Mouse (Mus musculus) MEL (cell line): ENCODE measurements around the gene Pigp. TPM values are rescaled to one million over a fixed set of nuclear protein-coding genes. Genes with fewer than 3 reads are reported as not detected.
A peak's percentile ranks its signal among the peaks of the same experiment; 100 is the strongest.

Experiments
- DNase-seq: peaks from one replicate; pipeline ENCODE4 v3.0.0; 2011; ENCODE audit warnings: low read depth, low spot score
- H3K27ac ChIP-seq: 2 replicates; pipeline ENCODE4 v1.5.1; 2012; ENCODE audit warnings: low read depth, mild to moderate bottlenecking, control low read depth, low read length, moderate library complexity; ENCODE audit not compliant: control insufficient read depth
- H3K27me3 ChIP-seq, 2 experiments: fragments of 150-350 bp in 1 of 2; sonication (generic) in 1 of 2; 2 replicates each; pipeline ENCODE4 v1.6.1; 2012; ENCODE audit warnings: low read length in 2 of 2, mild to moderate bottlenecking in 2 of 2, improper control_type of control experiment in 1 of 2, moderate library complexity in 1 of 2; ENCODE audit not compliant: insufficient read depth in 2 of 2, control insufficient read depth in 1 of 2
- H3K36me3 ChIP-seq, 2 experiments: 2 replicates each; pipeline ENCODE4 v1.6.1; 2012 to 2014; ENCODE audit warnings: low read length in 2 of 2, improper control_type of control experiment in 1 of 2, inconsistent platforms in 1 of 2, mild to moderate bottlenecking in 1 of 2; ENCODE audit not compliant: insufficient read depth in 2 of 2, control insufficient read depth in 1 of 2
- H3K4me1 ChIP-seq, 2 experiments: fragments of 150-350 bp in 1 of 2; sonication (generic) in 1 of 2; 2 replicates each; pipeline ENCODE4 v1.6.1; 2012; ENCODE audit warnings: low read length in 2 of 2, improper control_type of control experiment in 1 of 2, mild to moderate bottlenecking in 1 of 2; ENCODE audit not compliant: insufficient read depth in 2 of 2, control insufficient read depth in 1 of 2
- H3K4me3 ChIP-seq, 2 experiments: fragments of 150-350 bp in 1 of 2; sonication (generic) in 1 of 2; 2 replicates each; pipeline ENCODE4 v1.5.1; 2012; ENCODE audit warnings: low read depth in 2 of 2, low read length in 2 of 2, mild to moderate bottlenecking in 2 of 2, moderate library complexity in 2 of 2, control low read depth in 1 of 2, improper control_type of control experiment in 1 of 2; ENCODE audit not compliant: control insufficient read depth in 1 of 2, insufficient read depth in 1 of 2
- H3K79me2 ChIP-seq: 2 replicates; pipeline ENCODE4 v1.6.1; 2012; ENCODE audit warnings: mild to moderate bottlenecking, low read length, moderate library complexity; ENCODE audit not compliant: control insufficient read depth, poor library complexity, insufficient read depth
- H3K9ac ChIP-seq: 2 replicates; pipeline ENCODE4 v1.6.1; 2012; ENCODE audit warnings: low read depth, mild to moderate bottlenecking, control low read depth, low read length, moderate library complexity; ENCODE audit not compliant: control insufficient read depth, poor library complexity, severe bottlenecking
- H3K9me3 ChIP-seq: fragments of 150-350 bp; sonication (generic); replicated peaks from 2 replicates; pipeline ENCODE4 v1.6.1; 2012; ENCODE audit warnings: mild to moderate bottlenecking, low read length, improper control_type of control experiment, moderate library complexity; ENCODE audit not compliant: insufficient read depth
- BHLHE40 ChIP-seq: IDR thresholded peaks from 2 replicates; pipeline ENCODE4 v1.6.1; 2012; ENCODE audit warnings: low read depth, mild to moderate bottlenecking, inconsistent platforms, low read length, improper control_type of control experiment, borderline replicate concordance
- CTCF ChIP-seq, 3 experiments: IDR thresholded peaks in 2 of 3; conservative IDR thresholded peaks in 1 of 3; 2 replicates each; pipeline ENCODE4 v1.5.1; 2011 to 2012; ENCODE audit warnings: low read length in 3 of 3, low read depth in 2 of 3, mild to moderate bottlenecking in 2 of 3, improper control_type of control experiment in 1 of 3, inconsistent platforms in 1 of 3, mixed read lengths in 1 of 3, moderate library complexity in 1 of 3; ENCODE audit not compliant: control insufficient read depth in 1 of 3, insufficient read depth in 1 of 3, poor library complexity in 1 of 3, severe bottlenecking in 1 of 3
- E2F4 ChIP-seq: IDR thresholded peaks from 2 replicates; pipeline ENCODE4 v1.6.1; 2011; ENCODE audit warnings: low read depth, low read length, improper control_type of control experiment, borderline replicate concordance
- ELF1 ChIP-seq: IDR thresholded peaks from 2 replicates; pipeline ENCODE4 v1.6.1; 2014; ENCODE audit warnings: low read depth, mild to moderate bottlenecking, inconsistent platforms, low read length, improper control_type of control experiment, moderate library complexity
- EP300 ChIP-seq, 2 experiments: IDR thresholded peaks; 2 replicates each; pipeline ENCODE4 v1.6.1; 2011; ENCODE audit warnings: improper control_type of control experiment in 2 of 2, low read length in 2 of 2, low read depth in 1 of 2, mild to moderate bottlenecking in 1 of 2
- GABPA ChIP-seq: IDR thresholded peaks from 2 replicates; pipeline ENCODE4 v1.6.1; 2012; ENCODE audit warnings: low read depth, mild to moderate bottlenecking, inconsistent platforms, low read length, improper control_type of control experiment, moderate library complexity
- HCFC1 ChIP-seq: IDR thresholded peaks from 2 replicates; pipeline ENCODE4 v1.6.1; 2012; ENCODE audit warnings: low read depth, mild to moderate bottlenecking, inconsistent platforms, low read length, improper control_type of control experiment, moderate library complexity
- KAT2A ChIP-seq: conservative IDR thresholded peaks from 2 replicates; pipeline ENCODE4 v1.6.1; 2012; ENCODE audit warnings: low read depth, low read length, improper control_type of control experiment, inconsistent platforms
- MAFK ChIP-seq: IDR thresholded peaks from 2 replicates; pipeline ENCODE4 v1.6.1; 2011; ENCODE audit warnings: low read depth, mild to moderate bottlenecking, low read length, improper control_type of control experiment, borderline replicate concordance
- MAX ChIP-seq: IDR thresholded peaks from 2 replicates; pipeline ENCODE4 v1.6.1; 2011; ENCODE audit warnings: low read length, improper control_type of control experiment
- MAZ ChIP-seq: IDR thresholded peaks from 2 replicates; pipeline ENCODE4 v1.6.1; 2012; ENCODE audit warnings: low read depth, mild to moderate bottlenecking, inconsistent platforms, low read length, improper control_type of control experiment
- MEF2A ChIP-seq: IDR thresholded peaks from 2 replicates; pipeline ENCODE4 v1.6.1; 2014; ENCODE audit warnings: low read depth, mild to moderate bottlenecking, inconsistent platforms, low read length, improper control_type of control experiment; ENCODE audit not compliant: poor library complexity, insufficient replicate concordance, severe bottlenecking; ENCODE audit errors: extremely low read depth
- MXI1 ChIP-seq: IDR thresholded peaks from 2 replicates; pipeline ENCODE4 v1.6.1; 2011; ENCODE audit warnings: mild to moderate bottlenecking, low read depth, low read length, improper control_type of control experiment
- MYC ChIP-seq: IDR thresholded peaks from 2 replicates; pipeline ENCODE4 v1.6.1; 2011; ENCODE audit warnings: low read depth, mild to moderate bottlenecking, low read length, improper control_type of control experiment, moderate library complexity
- NELFE ChIP-seq: IDR thresholded peaks from 2 replicates; pipeline ENCODE4 v1.6.1; 2011; ENCODE audit warnings: low read depth, low read length, improper control_type of control experiment
- NRF1 ChIP-seq: IDR thresholded peaks from 2 replicates; pipeline ENCODE4 v1.6.1; 2014; ENCODE audit warnings: low read depth, mild to moderate bottlenecking, inconsistent platforms, low read length, improper control_type of control experiment, moderate library complexity; ENCODE audit not compliant: poor library complexity, insufficient read depth, severe bottlenecking
- POLR2A ChIP-seq, 2 experiments: IDR thresholded peaks; 2 replicates each; pipeline ENCODE4 v1.6.1; 2011 to 2012; ENCODE audit warnings: low read length in 2 of 2, mild to moderate bottlenecking in 2 of 2, control low read depth in 1 of 2, improper control_type of control experiment in 1 of 2, low read depth in 1 of 2, moderate library complexity in 1 of 2; ENCODE audit not compliant: control insufficient read depth in 1 of 2, insufficient read depth in 1 of 2, poor library complexity in 1 of 2
- POLR2AphosphoS2 ChIP-seq: IDR thresholded peaks from 2 replicates; pipeline ENCODE4 v1.6.1; 2011; ENCODE audit warnings: low read length, improper control_type of control experiment
- POLR2AphosphoS5 ChIP-seq: IDR thresholded peaks from 2 replicates; pipeline ENCODE4 v1.6.1; 2012; ENCODE audit warnings: low read depth, borderline replicate concordance, mild to moderate bottlenecking, inconsistent platforms, low read length, moderate library complexity, mixed read lengths
- SIN3A ChIP-seq: IDR thresholded peaks from 2 replicates; pipeline ENCODE4 v1.6.1; 2012; ENCODE audit warnings: low read length, improper control_type of control experiment, inconsistent platforms
- SMC3 ChIP-seq: IDR thresholded peaks from 2 replicates; pipeline ENCODE4 v1.6.1; 2011; ENCODE audit warnings: low read depth, low read length, improper control_type of control experiment
- TBP ChIP-seq: IDR thresholded peaks from 2 replicates; pipeline ENCODE4 v1.8.0; 2011; ENCODE audit warnings: low read depth, low read length, improper control_type of control experiment
- TCF12 ChIP-seq: IDR thresholded peaks from 2 replicates; pipeline ENCODE4 v1.6.1; 2014; ENCODE audit warnings: low read depth, mild to moderate bottlenecking, inconsistent platforms, low read length, improper control_type of control experiment, moderate library complexity
- UBTF ChIP-seq: IDR thresholded peaks from 2 replicates; pipeline ENCODE4 v1.6.1; 2012; ENCODE audit warnings: low read depth, mild to moderate bottlenecking, inconsistent platforms, low read length, improper control_type of control experiment, moderate library complexity, borderline replicate concordance; ENCODE audit not compliant: insufficient read depth
- USF1 ChIP-seq: IDR thresholded peaks from 2 replicates; pipeline ENCODE4 v1.6.1; 2014; ENCODE audit warnings: low read depth, mild to moderate bottlenecking, inconsistent platforms, low read length, improper control_type of control experiment, moderate library complexity
- USF2 ChIP-seq, 2 experiments: IDR thresholded peaks; 2 replicates each; pipeline ENCODE4 v1.6.1; 2011 to 2012; ENCODE audit warnings: improper control_type of control experiment in 2 of 2, low read length in 2 of 2, borderline replicate concordance in 1 of 2, inconsistent platforms in 1 of 2, low read depth in 1 of 2, mild to moderate bottlenecking in 1 of 2; ENCODE audit not compliant: insufficient read depth in 1 of 2
- ZMIZ1 ChIP-seq: IDR thresholded peaks from 2 replicates; pipeline ENCODE4 v1.6.1; 2012; ENCODE audit warnings: low read depth, mild to moderate bottlenecking, inconsistent platforms, low read length, improper control_type of control experiment, moderate library complexity
- ZNF384 ChIP-seq: IDR thresholded peaks from 2 replicates; pipeline ENCODE4 v1.6.1; 2012; ENCODE audit warnings: low read depth, mild to moderate bottlenecking, inconsistent platforms, low read length, improper control_type of control experiment
- polyA plus RNA-seq, 2 experiments: library from polyadenylated mRNA; stranded (reverse) in 1 of 2; unstranded in 1 of 2; fragments of >175 nt in 1 of 2; fragments of >200 nt in 1 of 2; gene quantifications; 2 replicates each; pipeline versions ENCODE4 v1.2.1 to v1.2.4; 2012; ENCODE audit warnings: low replicate concordance in 2 of 2, low read depth in 1 of 2; ENCODE audit not compliant: insufficient read length in 2 of 2, insufficient read depth in 1 of 2, missing spikeins in 1 of 2
- total RNA-seq: library from RNA; depleted of rRNA; stranded (reverse); fragments of 300-350 nt; gene quantifications from 2 replicates; pipeline ENCODE4 v1.2.3, GENCODE M21; 2012

Pigp gene
- total and polyA plus RNA-seq, 3 experiments: 27.1 to 47.3 TPM; not detected in 1

DNA sequence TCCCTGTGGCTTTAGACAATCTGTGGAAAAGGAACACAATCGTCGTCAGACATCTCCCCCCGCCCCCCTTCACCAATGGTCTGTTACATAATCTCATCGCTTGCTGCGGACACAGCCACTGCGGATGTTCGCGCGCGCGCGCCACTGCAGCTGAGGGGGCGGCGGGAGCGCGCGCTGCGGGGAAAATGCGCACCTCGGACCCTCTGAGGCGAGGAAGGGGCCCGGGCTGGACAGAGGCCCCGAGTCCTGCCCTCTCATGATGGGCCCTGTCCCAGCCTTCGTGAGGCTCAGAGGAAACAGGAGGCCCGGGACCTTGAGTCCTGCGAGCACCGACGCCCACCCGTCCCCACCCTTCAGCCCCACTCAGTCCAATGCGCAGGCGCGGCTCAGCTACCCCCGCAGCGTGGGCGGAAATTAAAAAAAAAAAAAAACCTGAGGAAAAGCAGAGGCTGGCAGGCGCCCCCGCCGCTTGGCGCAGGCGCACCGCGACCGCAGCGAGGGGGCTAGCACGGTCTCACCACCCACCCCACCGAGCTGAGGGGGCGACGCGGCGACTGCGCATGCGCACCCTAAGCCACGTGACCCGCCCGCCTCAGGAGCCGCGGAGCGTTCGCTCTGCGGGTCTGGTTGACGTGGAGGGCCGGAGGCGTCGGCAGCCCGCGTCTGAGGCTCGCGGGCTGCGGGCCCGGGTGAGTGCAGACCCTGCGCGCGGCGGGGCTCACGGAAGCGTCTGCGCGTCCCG, 1.3 kb downstream of the Pigp start, which contains the start of gene Ttc3:
Gene Ttc3 (plus strand): TSS at position 446 of the 742 bp plus-strand sequence.
- no peaks in the 10 kb centered on the region for H3K27me3 ChIP-seq
- peak; percentile 95 for DNase-seq
- peak within 1 kb of the TSS; percentile 78 for H3K27ac ChIP-seq
- H3K79me2 ChIP-seq: peaks cover 35% of the 10 kb centered on the region
- peak within 1 kb of the TSS; percentile 75 to 95 for H3K4me3 ChIP-seq
- peak within 1 kb of the TSS; percentile 86 for H3K9ac ChIP-seq
- TF ChIP-seq MAFK (no peak), ZMIZ1 (peak; percentile 89), MYC (peak; percentile 52; the same call in 1 of the 2 replicates), ELF1 (0 out of 2 replicates have a peak, but pooled peaks have one; percentile 7), TCF12 (peak; percentile 57), SMC3 (no peak), UBTF (no peak), POLR2AphosphoS2 (peak; percentile 86), CTCF (IDR thresholded peaks at IDR 0.05 in 2 of 3, conservative IDR thresholded peaks at IDR 0.05 in 1 of 3; ENCODE audit: control insufficient read depth in 1 of 3, insufficient read depth in 1 of 3, low read depth in 2 of 3, low read length in 3 of 3, poor library complexity in 1 of 3, severe bottlenecking in 1 of 3) (no peak), E2F4 (no peak), NELFE (peak; percentile 88), TBP (peak; percentile 49), KAT2A (no peak; the same call in 1 of the 2 replicates), MXI1 (peak; percentile 66; the same call in 1 of the 2 replicates), SIN3A (peak; percentile 65), MAZ (peak; percentile 87), ZNF384 (peak; percentile 94), MAX (peak; percentile 94), HCFC1 (peak; percentile 60; the same call in 1 of the 2 replicates), GABPA (no peak), USF1 (peak; percentile 99), POLR2A (IDR thresholded peaks at IDR 0.05; ENCODE audit: control insufficient read depth in 1 of 2, insufficient read depth in 1 of 2, low read depth in 1 of 2, low read length in 2 of 2, poor library complexity in 1 of 2) (peak in 1 of 2 experiments; percentile 93; a peak in 2 of 4 replicates), MEF2A (0 out of 2 replicates have a peak, but pooled peaks have one; percentile 6), BHLHE40 (peak; percentile 47; the same call in 1 of the 2 replicates), POLR2AphosphoS5 (no peak), NRF1 (peak; percentile 91), EP300 (IDR thresholded peaks at IDR 0.05; ENCODE audit: low read depth in 1 of 2, low read length in 2 of 2) (peak; percentile 11 to 37; a peak in 1 of 4 replicates), USF2 (IDR thresholded peaks at IDR 0.05; ENCODE audit: borderline replicate concordance in 1 of 2, insufficient read depth in 1 of 2, low read depth in 1 of 2, low read length in 2 of 2) (peak; percentile 45 to 88; a peak in 3 of 4 replicates)
- peaks cover 7 to 24% of the 10 kb centered on the region in 2 experiments for H3K4me1 ChIP-seq
- no peaks in the 10 kb centered on the region for H3K9me3 ChIP-seq
- peaks cover 0 to 34% of the 10 kb centered on the region in 2 experiments; a peak in 2 of 4 replicates for H3K36me3 ChIP-seq
